Mouse (Mus musculus) midbrain, postnatal 0 days (tissue): Measurements from ENCODE around the gene Mrtfb. TPM values are rescaled to one million over a fixed set of nuclear protein-coding genes. Genes with fewer than 3 reads are reported as not detected.
"Not testable (repeated sequence)": the region's sequence is repeated elsewhere in the genome, so short reads cannot be mapped to it uniquely, and the experiment has no call there.

Experiments used
- ATAC-seq: fragments of 200-750 bp; cut with Nextera tagmentation; 2 replicates; pipeline ENCODE4 v1.8.0; 2017; ENCODE audit warnings: moderate number of reproducible peaks, mild to moderate bottlenecking, moderate TSS enrichment, moderate library complexity; ENCODE audit not compliant: low FRiP score
- DNase-seq: peaks from one replicate; pipeline ENCODE4 v3.0.0-alpha.2; 2015; ENCODE audit warnings: low spot score
- H3K27ac ChIP-seq: fragments of 300-500 bp; sonication (generic); 2 replicates; pipeline ENCODE4 v1.5.1; 2014; ENCODE audit warnings: low read depth, mild to moderate bottlenecking, low read length, mixed read lengths
- H3K27me3 ChIP-seq: fragments of 300-500 bp; sonication (generic); 2 replicates; pipeline ENCODE4 v1.6.1; 2014; ENCODE audit warnings: low read length, control low read depth, mixed read lengths; ENCODE audit not compliant: insufficient read depth
- H3K36me3 ChIP-seq: fragments of 300-500 bp; sonication (generic); 2 replicates; pipeline ENCODE4 v1.6.1; 2014; ENCODE audit warnings: low read length, control low read depth, mixed read lengths; ENCODE audit not compliant: insufficient read depth
- H3K4me1 ChIP-seq: fragments of 300-500 bp; sonication (generic); 2 replicates; pipeline ENCODE4 v1.6.1; 2014; ENCODE audit warnings: mild to moderate bottlenecking, control low read depth, antibody characterized with exemption, low read length, mixed read lengths; ENCODE audit not compliant: insufficient read depth
- H3K4me2 ChIP-seq: fragments of 300-500 bp; sonication (generic); 2 replicates; pipeline ENCODE4 v1.6.1; 2014; ENCODE audit warnings: low read depth, mild to moderate bottlenecking, low read length, mixed read lengths; ENCODE audit not compliant: poor library complexity, severe bottlenecking
- H3K4me3 ChIP-seq: fragments of 300-500 bp; sonication (generic); 2 replicates; pipeline ENCODE4 v1.5.1; 2014; ENCODE audit warnings: low read depth, mild to moderate bottlenecking, low read length, moderate library complexity
- H3K9ac ChIP-seq: fragments of 300-500 bp; sonication (generic); replicated peaks from 2 replicates; pipeline ENCODE4 v1.6.1; 2014; ENCODE audit warnings: mild to moderate bottlenecking, low read length, moderate library complexity, mixed read lengths; ENCODE audit not compliant: poor library complexity, severe bottlenecking
- H3K9me3 ChIP-seq: fragments of 300-500 bp; sonication (generic); 2 replicates; pipeline ENCODE4 v1.6.1; 2016; ENCODE audit warnings: low read length, control low read depth
- CTCF ChIP-seq: IDR thresholded peaks from 2 replicates; pipeline ENCODE4 v1.5.1; 2016; ENCODE audit warnings: antibody characterized with exemption, mild to moderate bottlenecking
- WGBS: fragments of 180-500 bp; shearing (Covaris S2); extraction: QIAGEN DNeasy Blood & Tissue Kit; methylation state at CpG from one replicate; pipeline ENCODE4 v1.1.7; 2014; 5-methylcytosine and 5-hydroxymethylcytosine counted together
- polyA plus RNA-seq: library from polyadenylated mRNA; unstranded; fragments of >200 nt; fragmentation: Nextera tagmentation; extraction: Ambion mirVana; gene quantifications from 2 replicates; pipeline ENCODE4 v1.2.1, GENCODE M21; 2015
- total RNA-seq: library from RNA; depleted of rRNA; stranded (reverse); fragments of >200 nt; gene quantifications from 2 replicates; pipeline ENCODE4 v1.2.3, GENCODE M21; 2014

Mrtfb gene
- total and polyA plus RNA-seq, 2 experiments from 2014 or later, result 13.8 to 24.1 TPM

- Histone ChIP-seq H3K36me3 (no peaks in the 10 kb centered on the region), H3K4me2 (no peak overlapping the region), H3K9me3 (no peaks in the 10 kb centered on the region), H3K9ac (no peak overlapping the region), H3K27me3 (no peaks in the 10 kb centered on the region), H3K27ac (no peak overlapping the region), H3K4me3 (no peak overlapping the region), H3K4me1 (no peaks in the 10 kb centered on the region)
- 84% methylated on average over 2 of the region's 2 CpGs for WGBS
- ATAC-seq, result no peak
- no peak for DNase-seq
- no peak for TF ChIP-seq CTCF
These were observed 76.3 kb downstream of the Mrtfb start for GRCm38 (mm10) chr16:13332536-13332935.

GRCm38 (mm10) chr16:13333781-13334341 is 77.6 kb downstream of the Mrtfb start:
- ATAC-seq (no peak), DNase-seq (no peak)
- Histone ChIP-seq H3K27me3 (no peaks in the 10 kb centered on the region), H3K9ac (no peak overlapping the region), H3K4me1 (no peaks in the 10 kb centered on the region), H3K4me2 (no peak overlapping the region), H3K4me3 (no peak overlapping the region), H3K9me3 (no peaks in the 10 kb centered on the region), H3K27ac (no peak overlapping the region), H3K36me3 (no peaks in the 10 kb centered on the region)
- WGBS, result 82% methylated on average over 5 of the region's 5 CpGs
- TF ChIP-seq CTCF, result no peak

GRCm38 (mm10) chr16:13336503-13337230 is 80.4 kb downstream of the Mrtfb start:
- no peak overlapping the region for H3K4me3 ChIP-seq
- no peaks in the 10 kb centered on the region for H3K27me3 ChIP-seq
- 81% methylated on average over 5 of the region's 5 CpGs for WGBS
- no peak for TF ChIP-seq CTCF
- ATAC-seq, result no peak
- no peak overlapping the region for H3K9ac ChIP-seq
- DNase-seq, result no peak
- no peak overlapping the region for H3K27ac ChIP-seq
- no peak overlapping the region for H3K4me2 ChIP-seq
- no peaks in the 10 kb centered on the region for H3K9me3 ChIP-seq
- no peaks in the 10 kb centered on the region for H3K36me3 ChIP-seq
- no peaks in the 10 kb centered on the region for H3K4me1 ChIP-seq

DNA sequence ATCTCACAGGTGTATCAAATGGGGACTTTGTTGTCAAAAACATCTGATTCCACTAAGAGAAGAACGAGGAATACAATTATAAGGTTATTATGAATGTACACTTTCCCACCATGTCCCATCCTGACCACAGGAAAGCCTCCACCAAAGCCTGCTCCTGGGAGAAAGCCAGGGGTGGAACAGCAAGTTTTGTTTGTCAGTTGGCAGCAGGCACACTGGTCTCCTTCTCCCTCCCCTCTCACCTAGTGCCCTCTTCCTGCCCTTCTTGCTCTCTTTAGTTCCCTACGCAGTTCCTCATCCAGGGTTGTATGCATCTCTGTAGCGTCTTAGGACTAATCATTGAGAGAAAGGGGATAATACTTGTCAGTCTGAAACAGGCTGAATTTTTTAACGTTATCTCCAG is 81.8 kb downstream of the Mrtfb start:
- Histone ChIP-seq H3K9ac (no peak overlapping the region), H3K4me1 (no peaks in the 10 kb centered on the region), H3K4me3 (no peak overlapping the region), H3K4me2 (no peak overlapping the region), H3K36me3 (no peaks in the 10 kb centered on the region), H3K27ac (no peak overlapping the region), H3K27me3 (no peaks in the 10 kb centered on the region), H3K9me3 (no peaks in the 10 kb centered on the region)
- 63% methylated on average over 4 of the region's 4 CpGs for WGBS
- no peak for ATAC-seq
- DNase-seq, result no peak
- TF ChIP-seq CTCF, result no peak

- H3K27me3 ChIP-seq, result no peaks in the 10 kb centered on the region
- TF ChIP-seq CTCF, result no peak
- no peak overlapping the region for H3K9ac ChIP-seq
- H3K4me1 ChIP-seq, result no peaks in the 10 kb centered on the region
- no peak for DNase-seq
- H3K4me2 ChIP-seq, result no peak overlapping the region
- no peak for ATAC-seq
- H3K36me3 ChIP-seq, result no peaks in the 10 kb centered on the region
- no peak overlapping the region for H3K27ac ChIP-seq
- H3K9me3 ChIP-seq, result no peaks in the 10 kb centered on the region
- 86% methylated on average over 6 of the region's 6 CpGs for WGBS
- H3K4me3 ChIP-seq, result no peak overlapping the region
These were observed 83.2 kb downstream of the Mrtfb start for GRCm38 (mm10) chr16:13339433-13339832.

GRCm38 (mm10) chr16:13345822-13346221 is 89.5 kb downstream of the Mrtfb start:
- not testable (repeated sequence) for DNase-seq, H3K27ac ChIP-seq, H3K9ac ChIP-seq, H3K4me3 ChIP-seq, H3K9me3 ChIP-seq, ATAC-seq, H3K27me3 ChIP-seq, H3K4me2 ChIP-seq, H3K4me1 ChIP-seq, H3K36me3 ChIP-seq
- WGBS, result 97% methylated on average over 2 of the region's 2 CpGs
